Mouse (Mus musculus): ENCODE data around the gene Klrb1a.

- TF ChIP-seq CTCF (IDR thresholded peaks at IDR 0.05; ENCODE audit: low read depth) (no peak), EP300 (optimal IDR thresholded peaks at IDR 0.05) (no peak)
Observed at GRCm38 (mm10) chr6:128640673-128641072, 17.3 kb upstream of the Klrb1a start.

Data from stomach, postnatal 0 days (tissue).